Mouse (Mus musculus) monocyte, adult 2 months (primary cell): ENCODE results near the gene Dusp22.

Experiments
- DNase-seq, 2 experiments: peaks; one replicate each; pipeline ENCODE4 v3.0.0; 2022; ENCODE audit warnings: low spot score in 2 of 2, low read depth in 1 of 2

The Dusp22 gene

DNA sequence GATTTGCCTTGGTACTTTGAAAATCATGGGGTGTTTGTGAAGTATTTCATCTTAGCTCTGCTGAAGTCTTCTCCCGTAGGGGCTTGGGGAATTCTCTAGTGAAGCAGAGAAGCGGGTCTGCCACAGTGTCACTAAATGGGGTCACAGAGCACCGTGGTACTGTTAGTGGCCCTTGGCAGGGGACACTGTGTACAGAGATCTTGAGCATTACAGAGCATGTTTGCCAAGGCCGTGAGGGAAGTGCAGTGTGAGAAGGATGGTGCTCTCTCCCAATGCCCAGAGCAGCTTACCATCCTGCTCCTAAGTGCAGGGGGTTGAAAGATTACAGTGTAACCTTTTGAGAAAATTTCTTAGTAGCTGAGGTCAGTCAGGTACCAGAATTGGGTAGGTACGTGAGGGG, 8.5 kb downstream of the Dusp22 start:
- DNase-seq: no peak

DNA sequence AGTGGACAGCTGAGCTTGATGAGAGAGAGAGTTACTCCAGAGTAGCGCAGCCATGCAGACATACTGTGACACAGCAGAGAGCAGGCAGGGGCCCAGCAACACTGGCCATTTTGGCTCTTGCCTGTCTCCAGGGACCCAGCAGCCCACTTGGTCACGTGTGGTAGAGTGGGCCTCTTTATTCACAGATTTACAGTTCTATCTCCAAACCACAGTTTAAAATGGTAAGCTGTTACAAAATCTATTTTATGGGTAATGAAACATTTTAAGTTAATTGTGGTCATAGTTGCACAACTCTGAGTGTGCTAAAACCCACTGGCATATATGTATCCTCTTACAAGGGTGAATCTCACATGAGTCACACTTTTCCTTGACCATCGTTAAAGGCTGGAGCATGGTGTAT, 9.5 kb downstream of the Dusp22 start:
- no peak for DNase-seq

DNA sequence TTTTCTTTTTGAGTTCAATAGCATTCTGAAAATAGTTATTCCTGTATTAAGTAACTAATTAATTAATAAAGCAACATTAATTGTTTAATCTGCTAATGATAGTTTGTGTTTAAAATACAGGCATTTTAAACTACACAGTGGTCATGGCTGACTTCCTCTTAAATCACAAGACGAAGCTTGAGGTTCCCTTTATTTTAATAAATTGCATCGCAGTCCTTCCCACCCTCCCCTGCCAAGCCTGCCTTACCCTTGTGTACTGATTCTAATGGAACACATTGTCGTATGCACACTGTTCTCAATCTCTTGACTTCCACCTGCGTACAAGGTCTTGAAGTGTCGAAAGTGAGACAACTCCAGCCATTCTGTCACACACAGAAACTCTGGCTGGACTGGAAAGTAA, 14.1 kb downstream of the Dusp22 start:
- no peak for DNase-seq

DNA sequence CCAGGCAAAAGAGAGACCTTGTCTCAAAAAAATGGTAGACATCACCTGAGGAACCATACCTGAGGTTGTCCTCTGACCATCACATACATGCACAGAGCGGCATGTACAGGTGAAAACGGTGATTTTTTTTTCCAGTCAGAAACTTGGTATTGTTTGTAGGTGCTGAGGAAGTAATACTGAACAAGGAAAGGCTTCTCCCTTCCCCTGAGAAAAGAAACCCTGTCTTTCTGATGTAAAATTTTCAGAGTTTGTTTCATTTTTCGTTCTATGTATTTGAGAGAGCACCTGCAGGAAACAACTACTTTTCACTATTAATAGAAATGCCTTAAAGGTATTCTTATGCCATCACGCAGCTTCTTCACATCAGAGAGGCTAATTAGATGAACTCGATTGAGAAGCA, 19.0 kb downstream of the Dusp22 start:
- no peak for DNase-seq

DNA sequence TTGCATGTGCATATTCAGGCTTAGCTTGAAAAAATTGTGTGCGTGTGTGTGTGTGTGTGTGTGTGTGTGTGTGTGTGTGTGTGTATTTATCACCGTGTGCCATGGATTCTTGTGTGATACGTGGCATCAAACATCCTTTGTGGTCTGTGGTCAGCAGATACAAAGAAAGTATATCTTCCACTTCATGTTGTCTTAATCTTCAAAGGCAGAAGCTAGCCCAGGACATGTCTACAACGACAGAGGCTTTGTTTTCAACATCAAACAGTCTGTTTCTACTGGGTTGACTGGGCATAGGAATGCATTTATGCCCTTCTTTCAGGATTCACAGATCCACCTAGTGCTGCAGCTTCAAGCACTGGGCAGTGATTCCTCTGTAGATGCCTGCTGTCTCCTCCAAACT, 22.1 kb downstream of the Dusp22 start:
- DNase-seq: no peak

DNA sequence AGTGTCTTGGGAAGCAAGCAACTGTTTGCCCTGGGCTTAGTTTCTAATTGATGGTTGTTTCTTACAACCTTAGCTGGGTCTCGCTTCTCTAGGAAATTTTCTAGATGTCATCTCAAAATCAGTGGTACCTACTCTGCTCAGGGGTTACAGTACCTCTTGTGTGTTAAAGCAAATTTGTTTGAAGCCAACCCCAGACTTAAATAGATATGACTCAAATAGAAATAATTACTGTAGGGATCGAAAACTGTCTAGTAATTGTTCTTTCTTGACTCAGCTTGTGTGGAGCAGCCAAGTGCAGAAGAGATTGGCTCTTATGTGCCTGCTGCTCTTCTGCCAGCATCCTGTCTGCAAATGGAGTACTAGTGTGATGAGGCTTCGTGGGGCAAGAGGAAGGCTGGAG, 22.5 kb downstream of the Dusp22 start:
- no peak for DNase-seq

DNA sequence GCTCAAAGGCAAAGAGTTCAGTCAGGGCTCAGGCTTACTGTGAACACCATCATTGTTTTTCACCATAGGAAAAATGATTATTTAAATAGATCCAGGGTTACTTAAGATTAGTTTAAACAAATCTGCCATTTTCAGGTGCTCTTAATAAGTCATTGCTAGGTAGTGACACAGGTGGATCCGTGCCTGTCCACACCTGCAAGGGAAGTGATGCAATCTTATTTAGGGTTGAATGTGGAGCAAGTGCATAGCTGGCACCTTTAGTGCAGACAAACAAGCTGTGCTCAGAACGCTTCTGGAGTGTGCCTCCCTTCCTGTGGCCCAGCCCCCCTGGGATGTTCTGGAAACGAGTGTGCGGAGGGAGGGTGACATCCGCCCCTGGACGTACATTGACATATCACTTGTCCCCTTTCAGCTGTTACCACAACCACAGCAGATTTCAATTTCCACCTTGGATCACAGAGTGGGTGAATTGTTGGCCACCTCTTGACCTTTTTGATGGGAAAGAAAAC, 24.9 kb downstream of the Dusp22 start:
- DNase-seq: no peak

DNA sequence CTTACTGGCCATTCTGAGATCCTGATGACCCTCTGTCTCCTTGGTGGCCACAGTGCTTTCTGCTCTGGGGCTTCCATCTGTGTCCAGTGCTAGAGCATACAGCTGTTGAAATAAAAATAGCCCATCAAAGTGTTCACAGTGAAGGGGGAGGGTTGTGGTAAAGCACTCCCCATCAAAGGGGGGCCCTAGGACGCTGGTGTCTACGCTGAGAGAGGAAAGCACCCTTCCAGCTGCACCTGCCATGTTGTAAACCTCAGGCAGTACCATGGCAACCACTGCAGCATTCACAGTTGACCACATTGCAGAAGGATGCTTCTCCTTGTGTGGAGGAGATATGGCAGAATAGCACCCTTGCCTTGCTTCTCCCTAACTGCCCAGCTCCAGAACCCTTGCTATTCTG, 26.2 kb downstream of the Dusp22 start:
- no peak for DNase-seq

DNA sequence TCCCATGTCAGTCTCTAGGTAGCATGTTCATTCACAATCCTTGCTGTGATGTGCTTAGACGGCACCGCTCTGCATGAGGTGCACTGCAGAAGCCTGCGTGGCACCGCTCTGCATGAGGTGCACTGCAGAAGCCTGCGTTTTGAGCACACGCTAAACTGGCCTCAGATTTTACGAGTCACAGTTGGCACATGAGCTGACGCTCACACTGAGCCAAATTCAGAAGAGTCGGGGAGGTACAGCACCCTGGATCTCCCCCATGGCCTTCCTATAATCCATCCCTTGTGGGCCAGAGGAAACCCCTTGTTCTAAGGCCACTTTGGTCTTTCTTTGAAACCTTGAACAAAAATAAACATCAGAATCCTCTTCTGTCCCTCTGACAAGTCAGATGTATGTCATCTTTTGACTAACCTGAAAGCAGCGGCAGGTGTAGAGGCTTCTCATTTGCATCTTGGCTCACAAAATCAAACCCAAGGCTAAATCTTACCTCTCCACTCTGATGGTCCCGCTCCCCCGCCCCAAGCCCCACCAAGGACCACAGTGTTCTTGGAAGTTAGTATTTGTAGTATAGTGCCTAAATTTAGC, 28.3 kb downstream of the Dusp22 start:
- no peak for DNase-seq

DNA sequence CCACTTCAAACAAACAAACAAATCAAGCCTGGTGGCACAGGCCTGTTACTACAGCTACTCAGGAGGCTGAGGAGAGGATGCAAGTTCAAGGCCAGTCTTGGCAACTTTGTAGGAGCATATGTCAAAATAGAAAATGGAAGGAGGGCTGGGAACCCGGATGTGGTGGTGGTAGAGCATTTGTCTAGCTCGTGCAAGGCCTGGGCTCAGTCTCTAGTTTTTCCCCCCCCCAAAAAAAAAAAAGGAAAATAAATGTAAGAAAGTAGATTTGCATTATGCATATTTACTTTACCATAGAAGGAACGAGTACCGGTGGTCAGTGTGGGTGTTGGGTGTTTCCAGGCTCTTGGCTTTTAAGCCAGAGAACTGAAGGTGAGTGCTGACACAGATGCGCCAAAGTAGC, 29.7 kb downstream of the Dusp22 start:
- DNase-seq: no peak

DNA sequence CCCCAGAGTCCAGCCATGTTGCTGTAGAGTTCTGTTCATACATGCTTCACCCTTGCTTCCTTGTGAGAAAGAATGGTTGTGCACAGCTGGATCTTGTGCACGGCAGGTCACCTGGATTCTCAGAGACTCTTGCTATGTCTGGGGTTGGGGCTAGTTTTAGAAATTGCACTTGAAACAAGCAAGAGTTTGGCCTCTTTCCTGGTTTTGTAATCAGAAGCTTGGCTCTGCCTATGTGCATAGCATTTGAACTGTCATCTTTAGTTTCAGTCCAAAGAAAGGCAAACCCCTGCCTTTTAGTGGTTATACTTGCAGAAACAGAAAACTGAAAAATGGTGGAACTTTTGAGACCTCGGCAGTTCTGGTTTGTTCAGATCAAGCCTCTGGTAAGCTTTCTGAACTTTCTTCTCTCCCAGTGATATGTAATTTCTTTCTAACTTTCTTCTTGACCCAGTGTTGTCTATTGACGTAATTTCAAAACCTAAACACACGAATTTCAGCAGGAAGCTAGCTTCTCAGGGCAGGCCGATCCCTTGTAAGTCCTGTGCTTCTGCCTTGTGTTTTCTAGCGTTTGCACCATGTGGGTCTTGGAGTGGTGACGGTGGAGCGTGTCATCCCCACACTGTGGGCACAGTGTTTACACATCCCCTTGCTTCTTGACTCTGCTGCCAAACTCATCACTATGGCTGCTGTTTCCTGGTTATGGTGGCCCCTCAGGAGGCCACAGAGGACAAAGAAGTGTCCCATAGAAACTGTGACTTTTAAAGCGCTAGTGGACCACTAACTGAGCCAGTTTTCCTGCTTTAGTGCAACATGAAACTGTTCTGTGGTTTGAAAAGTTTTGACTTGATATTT, 31.9 kb downstream of the Dusp22 start:
- DNase-seq: no peak

DNA sequence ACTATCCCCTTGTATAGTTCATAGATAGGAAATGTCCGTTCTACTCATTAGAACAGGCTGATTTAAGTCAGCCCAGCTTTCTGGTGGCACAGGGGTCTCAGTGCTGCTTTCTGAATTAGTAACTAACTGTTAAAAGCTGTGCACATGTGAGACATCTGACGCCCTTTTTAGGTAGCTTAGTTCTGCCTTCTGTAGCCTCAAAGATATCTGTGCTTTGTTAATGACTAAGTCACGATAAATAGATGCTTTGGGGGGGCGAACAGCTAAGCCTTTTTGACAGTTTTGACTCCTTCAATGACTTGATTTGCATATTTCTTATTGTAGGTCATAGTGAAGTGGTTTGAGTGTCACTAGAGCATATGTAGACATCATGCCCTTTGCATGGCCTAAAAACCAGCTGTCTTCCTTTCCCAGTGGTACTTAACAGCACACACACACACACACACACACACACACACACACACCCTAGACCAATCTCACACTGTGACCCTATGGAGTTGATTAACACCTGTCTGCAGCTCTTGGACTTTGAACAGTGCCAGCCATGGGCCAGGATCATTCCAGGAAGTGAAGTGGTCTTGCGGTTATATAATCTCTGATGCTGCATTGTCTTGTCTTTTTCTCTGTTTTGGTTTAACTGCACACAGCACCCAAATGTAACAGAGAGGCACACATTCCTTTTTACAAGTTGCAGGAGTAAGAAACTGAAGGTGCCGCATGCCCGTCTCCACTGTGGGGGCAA, 33.0 kb downstream of the Dusp22 start:
- DNase-seq: no peak

DNA sequence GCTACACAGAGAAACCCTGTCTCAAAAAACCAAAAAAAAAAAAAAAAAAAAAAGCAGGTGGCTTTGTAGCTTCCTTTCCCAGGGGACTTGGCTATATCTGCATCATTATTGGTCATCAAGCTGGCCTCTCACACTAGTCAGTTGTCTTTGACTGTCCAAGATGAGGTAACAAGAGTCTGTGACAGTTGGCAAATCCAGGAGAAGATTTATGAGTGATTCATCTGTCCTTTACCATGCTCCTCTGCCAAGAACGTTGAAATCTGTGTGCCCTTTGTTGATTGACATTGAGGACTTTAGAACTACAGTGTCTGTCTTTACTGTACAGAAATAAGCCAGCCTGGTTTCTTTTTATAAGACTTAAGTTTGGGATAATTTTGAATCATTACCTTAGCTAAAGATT, 35.4 kb downstream of the Dusp22 start:
- no peak for DNase-seq

DNA sequence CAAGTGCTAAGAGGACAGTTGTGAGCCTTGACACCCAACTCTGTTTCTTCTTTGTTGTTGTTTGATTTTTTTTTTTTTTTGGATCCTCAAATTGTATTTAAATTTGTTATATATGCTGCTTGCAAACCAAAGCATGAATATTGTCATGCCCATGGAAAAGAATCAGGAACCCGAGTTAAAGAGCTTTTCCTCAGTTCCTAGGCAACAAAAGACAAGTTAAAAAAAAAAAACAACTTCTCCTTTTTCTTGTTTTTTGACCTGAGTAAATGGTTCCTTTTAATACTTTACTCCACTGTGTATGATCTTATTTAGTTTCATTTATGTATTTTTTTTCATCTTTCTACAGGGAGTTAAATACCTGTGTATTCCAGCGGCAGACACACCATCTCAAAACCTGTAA, 36.1 kb downstream of the Dusp22 start:
- no peak for DNase-seq

DNA sequence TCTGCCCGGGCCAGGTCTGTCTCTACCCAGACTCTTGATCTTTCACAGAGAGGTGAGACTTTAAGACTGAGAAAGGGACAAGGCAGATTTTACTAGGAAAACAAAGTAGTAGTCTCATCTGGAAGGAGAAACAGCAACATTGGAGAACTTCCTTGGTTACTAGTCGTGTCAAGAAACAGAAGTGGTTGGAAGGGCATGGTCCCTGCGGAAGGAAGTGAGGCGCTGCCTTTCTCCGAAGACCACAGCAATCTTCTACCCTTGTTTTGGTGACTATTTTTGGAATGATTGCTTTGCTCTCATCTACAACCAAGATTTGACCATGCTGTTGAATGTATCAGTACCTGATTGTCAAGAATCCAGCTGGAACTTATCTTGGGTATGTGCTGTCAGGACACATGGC, 38.1 kb downstream of the Dusp22 start:
- peak in 1 of 2 experiments; percentile 23 for DNase-seq

DNA sequence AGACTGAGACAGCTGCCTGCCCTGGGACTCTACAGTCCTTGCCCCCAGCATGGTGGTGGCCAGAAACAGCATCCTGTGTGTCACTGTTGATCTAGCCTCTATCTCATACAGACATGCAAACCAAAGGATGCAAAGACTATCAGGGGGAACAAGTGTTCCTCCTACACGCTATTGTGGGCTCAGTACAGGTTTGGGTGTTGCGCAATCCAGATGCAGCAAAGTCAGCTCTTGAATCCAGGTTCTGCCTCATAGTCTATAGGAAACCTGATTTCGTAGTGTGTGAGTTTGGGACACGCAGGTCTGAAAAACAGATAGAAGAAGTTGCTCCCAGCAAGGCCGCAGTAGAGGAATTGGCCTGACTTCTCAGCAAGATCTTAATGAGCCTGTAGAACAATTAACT, 42.9 kb downstream of the Dusp22 start:
- no peak for DNase-seq

DNA sequence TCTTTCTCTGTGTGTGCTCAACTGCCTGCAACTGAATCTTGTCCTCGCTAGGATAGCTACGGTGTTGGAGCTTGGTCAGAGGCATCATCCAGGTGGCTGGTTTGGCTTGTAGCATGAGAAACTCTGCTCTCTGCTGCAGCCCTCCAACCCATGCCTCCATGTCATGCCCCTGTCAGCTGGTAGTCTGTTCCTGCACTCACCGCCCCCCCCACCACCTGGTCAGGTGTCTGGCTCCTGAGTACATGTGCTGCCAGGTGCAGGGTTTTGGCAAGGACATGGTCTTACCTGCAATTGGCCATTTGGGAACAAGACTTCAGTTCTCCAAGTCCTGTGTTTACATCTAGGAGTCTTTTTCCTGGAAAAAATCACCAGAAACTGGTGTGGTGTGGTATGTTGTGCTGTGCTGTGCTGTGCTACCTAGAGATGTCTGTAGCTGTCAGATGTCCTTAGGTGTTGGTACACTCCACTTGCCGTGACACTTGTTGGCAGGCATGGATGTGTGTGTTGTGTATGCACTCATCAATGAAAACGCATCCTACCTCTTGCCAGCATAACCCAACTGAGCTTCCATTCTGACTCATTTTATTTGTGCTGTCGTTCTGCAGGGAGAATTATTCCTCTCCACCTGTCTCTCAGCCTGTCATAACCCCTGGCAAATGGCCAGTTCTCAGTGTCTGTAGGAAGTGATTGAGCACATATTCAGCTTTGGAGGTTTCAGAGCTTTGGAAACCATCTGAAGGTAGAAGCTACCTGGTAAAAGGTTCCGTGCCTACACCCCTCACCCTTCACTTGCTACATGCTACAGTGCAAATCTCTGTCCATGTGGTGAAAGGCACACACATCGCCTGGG, 44.7 kb downstream of the Dusp22 start:
- DNase-seq: no peak

DNA sequence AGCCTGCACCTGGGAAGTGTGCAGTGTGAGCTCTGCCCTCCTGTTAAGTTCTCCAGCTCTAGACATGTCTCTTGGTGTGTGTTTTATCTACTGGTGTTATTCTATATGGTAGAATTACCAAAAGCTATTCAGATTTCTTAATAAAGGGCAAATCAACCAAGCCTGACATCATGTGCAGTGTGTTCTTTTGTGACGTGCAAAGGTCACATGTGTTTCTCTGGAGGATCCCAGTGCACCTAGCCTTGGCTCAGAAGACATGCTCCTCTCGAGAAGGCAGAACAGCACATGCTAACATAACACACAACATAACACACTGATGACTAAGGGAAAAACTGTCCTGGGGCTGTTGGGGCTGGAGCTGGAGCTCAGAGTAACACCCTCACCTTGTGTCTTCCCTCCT, 51.3 kb downstream of the Dusp22 start:
- no peak for DNase-seq

DNA sequence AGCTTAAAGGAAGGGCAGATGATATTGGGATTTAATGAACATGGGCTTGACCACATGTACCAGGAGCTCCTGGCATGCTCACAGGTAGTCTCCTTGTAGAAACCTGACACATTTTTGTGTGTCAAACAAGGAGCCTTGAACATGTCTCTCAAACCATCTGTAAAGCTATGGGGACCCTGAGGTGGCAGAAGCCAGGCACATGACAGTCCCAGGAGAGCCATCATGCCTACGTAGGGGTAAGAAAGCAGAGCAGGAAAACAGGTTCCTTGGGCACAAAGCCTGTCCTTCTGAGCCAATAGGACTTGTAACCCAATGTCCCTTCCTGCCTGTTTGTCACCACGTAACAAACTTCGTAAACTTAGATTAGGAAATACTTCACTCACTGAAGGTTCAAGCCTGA, 51.9 kb downstream of the Dusp22 start:
- no peak for DNase-seq

DNA sequence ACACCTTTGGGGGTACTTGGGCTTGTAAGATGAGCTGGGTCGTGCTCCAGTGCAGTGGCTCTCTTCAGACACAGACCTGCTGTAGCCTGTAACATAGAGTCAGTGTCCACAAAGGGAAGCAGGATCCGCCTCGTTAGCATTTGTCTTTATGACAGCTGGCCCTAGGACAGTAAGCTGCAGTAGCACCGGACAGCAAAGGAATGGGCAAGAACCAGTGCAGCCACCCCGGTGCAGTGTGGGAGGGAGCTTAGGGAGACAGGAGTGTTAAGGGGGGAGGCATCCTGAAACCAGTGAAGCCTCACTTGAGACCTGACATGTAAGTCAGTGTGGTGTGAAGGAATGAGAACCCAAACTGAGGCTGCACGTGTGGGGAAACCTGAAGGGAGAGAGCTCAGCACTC, 52.5 kb downstream of the Dusp22 start:
- no peak for DNase-seq

DNA sequence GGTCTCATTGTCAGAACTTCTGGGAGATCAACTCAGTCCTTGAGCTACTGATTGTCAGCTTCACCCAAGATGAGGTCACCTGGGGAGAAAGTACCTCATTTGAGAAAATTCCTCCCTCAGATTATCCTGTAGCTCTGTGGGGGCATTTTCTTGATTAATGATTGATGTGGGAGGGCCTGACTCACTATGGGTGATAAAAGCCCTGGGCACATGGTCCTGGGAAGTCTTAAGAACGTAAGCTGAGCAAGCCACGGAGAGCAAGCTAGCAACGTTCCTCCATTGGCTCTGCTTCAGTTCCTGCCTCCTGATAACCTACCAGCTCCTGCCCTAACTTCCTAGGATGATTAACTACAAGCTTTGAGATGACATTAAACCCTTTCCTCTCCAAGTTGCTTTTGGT, 53.8 kb downstream of the Dusp22 start:
- no peak for DNase-seq
